Mouse (Mus musculus) ES-Bruce4 (cell line): ENCODE results near the gene Arhgef19.

ENCODE experiments used
- CTCF ChIP-seq: IDR thresholded peaks from one replicate; pipeline ENCODE4 v1.8.1; 2011; ENCODE audit warnings: low read depth, low read length
- EP300 ChIP-seq: IDR thresholded peaks from 2 replicates; pipeline ENCODE4 v1.6.1; 2011; ENCODE audit warnings: low read depth, low read length; ENCODE audit not compliant: insufficient read depth
- POLR2A ChIP-seq: IDR thresholded peaks from one replicate; pipeline ENCODE4 v1.8.1; 2011; ENCODE audit warnings: low read length; ENCODE audit not compliant: insufficient read depth

DNA sequence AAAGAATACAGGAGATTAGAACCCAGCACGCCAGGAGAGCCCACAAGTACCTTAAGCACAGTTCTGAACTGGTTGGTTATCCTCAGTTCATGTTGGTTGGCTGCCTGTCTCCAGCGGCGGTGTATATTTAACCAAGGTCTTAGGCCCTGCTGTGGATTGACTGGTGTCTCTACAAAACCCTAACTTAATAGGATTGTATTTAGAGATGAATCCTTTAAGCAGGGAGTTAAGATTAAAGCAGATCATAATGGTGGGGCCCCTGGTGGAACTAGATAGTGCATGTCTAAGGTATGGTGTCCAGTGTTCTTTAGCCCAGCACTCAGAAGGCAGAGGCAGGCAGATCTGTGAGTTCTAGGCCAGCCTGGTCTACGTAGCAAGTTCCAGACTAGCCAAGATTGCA, 27.7 kb upstream of the Arhgef19 start:
- TF ChIP-seq CTCF (no peak), EP300 (no peak), POLR2A (no peak)
